Mouse (Mus musculus) lung, postnatal 10 days (tissue): Measurements from ENCODE around the gene Tbkbp1.
A peak's percentile ranks its signal among the peaks of the same experiment; 100 is the strongest.

Experiments
- DNase-seq: peaks from one replicate; pipeline ENCODE4 v3.0.0; 2021

Gene Tbkbp1

GRCm38 (mm10) chr11:97126645-97127468 is 24.4 kb downstream of the Tbkbp1 start:
- peak; percentile 72 for DNase-seq

- no peak for DNase-seq
Measured at GRCm38 (mm10) chr11:97124266-97125036, 26.8 kb downstream of the Tbkbp1 start.

GRCm38 (mm10) chr11:97123282-97123890 is 27.9 kb downstream of the Tbkbp1 start:
- DNase-seq: no peak

GRCm38 (mm10) chr11:97120641-97121040 is 30.7 kb downstream of the Tbkbp1 start:
- no peak for DNase-seq

- DNase-seq: no peak
Measured at GRCm38 (mm10) chr11:97120221-97120620, 31.1 kb downstream of the Tbkbp1 start.

- no peak for DNase-seq
Measured at GRCm38 (mm10) chr11:97115797-97116196, 35.5 kb downstream of the Tbkbp1 start.

GRCm38 (mm10) chr11:97114671-97115601 is 36.4 kb downstream of the Tbkbp1 start, which contains the start of gene Tbx21:
Gene Tbx21 (minus strand): TSS chr11:97115331.
- no peak for DNase-seq

GRCm38 (mm10) chr11:97112519-97113125 is 38.7 kb downstream of the Tbkbp1 start:
- no peak for DNase-seq

GRCm38 (mm10) chr11:97108976-97109375 is 42.3 kb downstream of the Tbkbp1 start:
- no peak for DNase-seq

- DNase-seq: no peak
Measured at GRCm38 (mm10) chr11:97104091-97104483, 47.2 kb downstream of the Tbkbp1 start.

GRCm38 (mm10) chr11:97103163-97104090 is 47.9 kb downstream of the Tbkbp1 start:
- DNase-seq: no peak

GRCm38 (mm10) chr11:97101722-97102121 is 49.6 kb downstream of the Tbkbp1 start:
- DNase-seq: peak; percentile 86

- peak; percentile 53 for DNase-seq
Measured at GRCm38 (mm10) chr11:97098791-97099190, 52.5 kb downstream of the Tbkbp1 start.

- no peak for DNase-seq
Measured at GRCm38 (mm10) chr11:97094600-97094999, 56.7 kb downstream of the Tbkbp1 start.

- no peak for DNase-seq
Measured at GRCm38 (mm10) chr11:97086365-97086764, 64.9 kb downstream of the Tbkbp1 start.
